Mouse (Mus musculus) CD4-positive, CD25-positive, alpha-beta regulatory T cell, adult 2 months (primary cell): ENCODE data around the gene Enpp5.

Experiments used
- DNase-seq: peaks from one replicate; pipeline ENCODE4 v3.0.0-alpha.2; 2012; ENCODE audit warnings: low read depth, low spot score

Enpp5 gene

GRCm38 (mm10) chr17:44078631-44079350 is at the start of gene Enpp5:
TSS of gene Enpp5 (plus strand) at chr17:44078813.
- DNase-seq: peak; percentile 89

- DNase-seq: no peak
These were observed 49.0 kb upstream of the Enpp5 start for GRCm38 (mm10) chr17:44029616-44030015.

- no peak for DNase-seq
These were observed 47.6 kb upstream of the Enpp5 start for GRCm38 (mm10) chr17:44030776-44031587.

- no peak for DNase-seq
These were observed 43.6 kb upstream of the Enpp5 start for GRCm38 (mm10) chr17:44035005-44035404.

GRCm38 (mm10) chr17:44038656-44039055 is 40.0 kb upstream of the Enpp5 start:
- no peak for DNase-seq

- no peak for DNase-seq
These were observed 38.2 kb upstream of the Enpp5 start for GRCm38 (mm10) chr17:44040449-44040848.

GRCm38 (mm10) chr17:44042301-44042700 is 36.3 kb upstream of the Enpp5 start:
- no peak for DNase-seq

GRCm38 (mm10) chr17:44042861-44043260 is 35.8 kb upstream of the Enpp5 start:
- DNase-seq: no peak

- no peak for DNase-seq
These were observed 25.2 kb upstream of the Enpp5 start for GRCm38 (mm10) chr17:44053427-44053826.

- no peak for DNase-seq
These were observed 21.5 kb upstream of the Enpp5 start for GRCm38 (mm10) chr17:44057123-44057522.

GRCm38 (mm10) chr17:44058145-44058544 is 20.5 kb upstream of the Enpp5 start:
- no peak for DNase-seq

- DNase-seq: no peak
These were observed 17.8 kb upstream of the Enpp5 start for GRCm38 (mm10) chr17:44060781-44061180.

- DNase-seq: no peak
These were observed 17.2 kb upstream of the Enpp5 start for GRCm38 (mm10) chr17:44061289-44061890.

GRCm38 (mm10) chr17:44068876-44069275 is 9.7 kb upstream of the Enpp5 start:
- DNase-seq: no peak

GRCm38 (mm10) chr17:44071680-44072079 is 6.9 kb upstream of the Enpp5 start:
- DNase-seq: no peak

GRCm38 (mm10) chr17:44075601-44076000 is 3.0 kb upstream of the Enpp5 start:
- no peak for DNase-seq

- DNase-seq: peak; percentile 74
These were observed 2.4 kb upstream of the Enpp5 start for GRCm38 (mm10) chr17:44076051-44076680.

- no peak for DNase-seq
These were observed 1.3 kb upstream of the Enpp5 start for GRCm38 (mm10) chr17:44077146-44077842.

GRCm38 (mm10) chr17:44077843-44078160 is 811 bp upstream of the Enpp5 start:
- no peak for DNase-seq

- DNase-seq: no peak
These were observed 4.5 kb downstream of the Enpp5 start for GRCm38 (mm10) chr17:44083156-44083555.

- DNase-seq: no peak
These were observed 9.6 kb downstream of the Enpp5 start for GRCm38 (mm10) chr17:44088226-44088625.

- DNase-seq: no peak
These were observed 12.3 kb downstream of the Enpp5 start for GRCm38 (mm10) chr17:44090916-44091315.
